9 mouse cellular contexts compared by ENCODE assay signal in the genomic region with DNA sequence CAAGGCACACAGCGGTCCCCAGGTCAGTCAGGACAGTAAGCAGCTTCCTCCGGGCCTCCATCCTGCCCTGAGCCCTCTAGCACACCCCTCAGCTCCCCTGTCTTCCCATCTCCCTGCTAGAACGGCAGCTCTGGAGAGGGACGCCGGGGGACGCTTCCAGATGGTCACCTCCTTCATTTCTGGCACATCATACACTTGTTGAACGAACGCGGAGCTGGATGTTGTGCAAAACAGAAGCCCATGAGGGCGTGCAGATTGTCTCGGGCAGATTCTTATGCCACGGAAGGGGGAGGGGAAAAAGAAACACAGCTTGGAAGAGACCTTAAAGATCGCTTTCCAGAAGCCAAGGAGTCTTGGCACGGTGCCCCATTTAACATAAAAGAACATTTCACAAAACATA.
A peak's percentile ranks its signal among the peaks of the same experiment; 100 is the strongest.
DNase-seq lines count a peak whose midpoint lies in the region; ATAC-seq lines count a peak whose summit lies in the region.
"Had no signal": no experiment of that assay in that cellular context is flagged by ENCODE, and none has a peak within 500 bp of the region (broad histone marks: within the 10 kb centered on the region; RNA-seq: fewer than 3 reads in every experiment).

No protein-coding gene starts in this region.

- peaks cover 12% of the 10 kb centered on the region for H3K4me1 ChIP-seq in heart, embryonic 15.5 days (replicated peaks)
- no peaks in the 10 kb centered on the region for H3K4me1 ChIP-seq in heart, embryonic 11.5 days (ENCODE audit: control insufficient read depth, insufficient read depth, low read length)
- H3K4me1 ChIP-seq in midbrain, embryonic 13.5 days (replicated peaks) = peaks cover 23% of the 10 kb centered on the region
- H3K4me1 ChIP-seq in midbrain, embryonic 10.5 days = 0 out of 2 replicates have a peak, but pooled peaks cover 8% of the 10 kb centered on the region
- peaks cover 10% of the 10 kb centered on the region; the same call in 1 of the 2 replicates for H3K4me1 ChIP-seq in intestine, embryonic 14.5 days (replicated peaks; ENCODE audit: control insufficient read depth, insufficient read depth, low read length)
- H3K4me1 ChIP-seq in stomach, embryonic 15.5 days = peaks cover 5% of the 10 kb centered on the region; the same call in 1 of the 2 replicates

- H3K27ac ChIP-seq in heart, embryonic 15.5 days = no peak overlapping the region
- no peak overlapping the region for H3K27ac ChIP-seq in heart, embryonic 11.5 days (ENCODE audit: low read depth, low read length)
- H3K27ac ChIP-seq in midbrain, embryonic 13.5 days = 0 out of 2 replicates have a peak overlapping the region, but pooled peaks have one; percentile 10
- H3K27ac ChIP-seq in midbrain, embryonic 10.5 days (replicated peaks) = no peak overlapping the region
- no peak overlapping the region for H3K27ac ChIP-seq in intestine, embryonic 14.5 days (ENCODE audit: low read depth)
- no peak overlapping the region; the same call in 1 of the 2 replicates for H3K27ac ChIP-seq in stomach, embryonic 15.5 days

- no peak overlapping the region for H3K9ac ChIP-seq in heart, embryonic 15.5 days
- H3K9ac ChIP-seq in heart, embryonic 11.5 days (ENCODE audit: low read depth, low read length) = no peak overlapping the region
- no peak overlapping the region for H3K9ac ChIP-seq in midbrain, embryonic 13.5 days (replicated peaks)
- H3K9ac ChIP-seq in intestine, embryonic 14.5 days (ENCODE audit: low read length) = no peak overlapping the region
- no peak overlapping the region for H3K9ac ChIP-seq in stomach, embryonic 15.5 days

- WGBS in heart, embryonic 15.5 days = 62% methylated on average over 14 of the region's 14 CpGs
- 73% methylated on average over 14 of the region's 14 CpGs for WGBS in heart, embryonic 11.5 days (ENCODE audit: insufficient replicate concordance)
- 64% methylated on average over 14 of the region's 14 CpGs for WGBS in midbrain, embryonic 13.5 days
- WGBS in midbrain, embryonic 10.5 days = 89% methylated on average over 14 of the region's 14 CpGs
- 50% methylated on average over 14 of the region's 14 CpGs for WGBS in intestine, embryonic 14.5 days
- WGBS in stomach, embryonic 15.5 days = 53% methylated on average over 14 of the region's 14 CpGs

- no peaks in the 10 kb centered on the region for H3K9me3 ChIP-seq in heart, embryonic 15.5 days (replicated peaks)
- no peaks in the 10 kb centered on the region; the same call in 1 of the 2 replicates for H3K9me3 ChIP-seq in heart, embryonic 11.5 days (replicated peaks; ENCODE audit: control insufficient read depth, low read length)
- no peaks in the 10 kb centered on the region for H3K9me3 ChIP-seq in midbrain, embryonic 13.5 days
- peaks cover 9% of the 10 kb centered on the region; the same call in 1 of the 2 replicates for H3K9me3 ChIP-seq in midbrain, embryonic 10.5 days (replicated peaks)
- peaks cover 5% of the 10 kb centered on the region; the same call in 1 of the 2 replicates for H3K9me3 ChIP-seq in intestine, embryonic 14.5 days (ENCODE audit: control insufficient read depth, low read length)
- H3K9me3 ChIP-seq in stomach, embryonic 15.5 days = no peaks in the 10 kb centered on the region

- ATAC-seq in heart, embryonic 15.5 days (replicated peaks; ENCODE audit: insufficient number of reproducible peaks, insufficient read depth, low FRiP score, low read depth) = no peak
- no peak for ATAC-seq in heart, embryonic 11.5 days (replicated peaks; ENCODE audit: insufficient number of reproducible peaks, low FRiP score, low TSS enrichment)
- ATAC-seq in midbrain, embryonic 13.5 days = peak; percentile 58
- ATAC-seq in intestine, embryonic 14.5 days (replicated peaks; ENCODE audit: low FRiP score, low TSS enrichment, low read depth) = no peak
- 0 out of 2 replicates have a peak, but pooled peaks have one; percentile 7 for ATAC-seq in stomach, embryonic 15.5 days (ENCODE audit: insufficient read depth, low FRiP score, low read depth)
- no peak for ATAC-seq in megakaryocyte, adult 5-6 weeks (ENCODE audit: poor library complexity, severe bottlenecking)

- no peaks in the 10 kb centered on the region for H3K27me3 ChIP-seq in heart, embryonic 15.5 days
- no peaks in the 10 kb centered on the region for H3K27me3 ChIP-seq in heart, embryonic 11.5 days (ENCODE audit: control insufficient read depth, insufficient read depth, low read length)
- H3K27me3 ChIP-seq in midbrain, embryonic 13.5 days = peaks cover 6% of the 10 kb centered on the region; the same call in 1 of the 2 replicates
- H3K27me3 ChIP-seq in midbrain, embryonic 10.5 days (ENCODE audit: low read depth, poor library complexity, severe bottlenecking) = no peaks in the 10 kb centered on the region
- H3K27me3 ChIP-seq in intestine, embryonic 14.5 days (replicated peaks; ENCODE audit: control insufficient read depth, insufficient read depth, low read length) = no peaks in the 10 kb centered on the region
- H3K27me3 ChIP-seq in stomach, embryonic 15.5 days (replicated peaks) = no peaks in the 10 kb centered on the region

- H3K4me3 ChIP-seq in heart, embryonic 15.5 days = no peak overlapping the region
- no peak overlapping the region for H3K4me3 ChIP-seq in heart, embryonic 11.5 days (ENCODE audit: low read depth, low read length)
- no peak overlapping the region for H3K4me3 ChIP-seq in midbrain, embryonic 13.5 days (replicated peaks)
- H3K4me3 ChIP-seq in midbrain, embryonic 10.5 days = no peak overlapping the region
- no peak overlapping the region for H3K4me3 ChIP-seq in intestine, embryonic 14.5 days (ENCODE audit: low read depth, low read length)
- no peak overlapping the region for H3K4me3 ChIP-seq in stomach, embryonic 15.5 days (replicated peaks)

- no peaks in the 10 kb centered on the region for H3K36me3 ChIP-seq in heart, embryonic 15.5 days
- H3K36me3 ChIP-seq in heart, embryonic 11.5 days (ENCODE audit: control insufficient read depth, insufficient read depth, low read length) = no peaks in the 10 kb centered on the region
- H3K36me3 ChIP-seq in midbrain, embryonic 13.5 days = 0 out of 2 replicates have a peak, but pooled peaks cover 4% of the 10 kb centered on the region
- H3K36me3 ChIP-seq in midbrain, embryonic 10.5 days = peaks cover 15% of the 10 kb centered on the region
- H3K36me3 ChIP-seq in intestine, embryonic 14.5 days (ENCODE audit: control insufficient read depth, insufficient read depth, low read length) = no peaks in the 10 kb centered on the region
- H3K36me3 ChIP-seq in stomach, embryonic 15.5 days = no peaks in the 10 kb centered on the region

- DNase-seq in midbrain, embryonic 10.5 days (ENCODE audit: low spot score) = no peak
- peak; percentile 56 for DNase-seq in intestine, embryonic 14.5 days (ENCODE audit: low spot score)
- no peak for DNase-seq in adrenal gland, adult 18-20 months (ENCODE audit: low spot score in 2 of 2)
- DNase-seq: thymus, adult 18-20 months had no signal

- H3K4me2 ChIP-seq in heart, embryonic 15.5 days = peak overlapping the region; percentile 35
- no peak overlapping the region; the same call in 1 of the 2 replicates for H3K4me2 ChIP-seq in heart, embryonic 11.5 days
- H3K4me2 ChIP-seq in midbrain, embryonic 13.5 days (replicated peaks) = peak overlapping the region; percentile 2; the same call in 1 of the 2 replicates
- 0 out of 2 replicates have a peak overlapping the region, but pooled peaks have one; percentile 5 for H3K4me2 ChIP-seq in intestine, embryonic 14.5 days (ENCODE audit: low read length)
- peak overlapping the region; percentile 35 for H3K4me2 ChIP-seq in stomach, embryonic 15.5 days

Comparison
In these comparisons a context has a peak if more than half of its experiments do, and no peak if none do; other contexts are left out.
1. ATAC-seq: peak in midbrain, embryonic 13.5 days (single experiment) and stomach, embryonic 15.5 days (single experiment); none in heart, embryonic 15.5 days (single experiment), heart, embryonic 11.5 days (single experiment), intestine, embryonic 14.5 days (single experiment) and megakaryocyte, adult 5-6 weeks (single experiment).